Mouse (Mus musculus) erythroblast, embryonic 14.5 days (primary cell): ENCODE data around the gene Pramef12.

Source experiments
- GATA1 ChIP-seq: IDR thresholded peaks from 2 replicates; pipeline ENCODE4 v1.6.1; 2012; ENCODE audit warnings: low read length, inconsistent platforms, mixed read lengths
- TAL1 ChIP-seq: IDR thresholded peaks from 3 replicates; pipeline ENCODE4 v1.6.1; 2012; ENCODE audit warnings: low read length, inconsistent platforms, mixed read lengths

DNA sequence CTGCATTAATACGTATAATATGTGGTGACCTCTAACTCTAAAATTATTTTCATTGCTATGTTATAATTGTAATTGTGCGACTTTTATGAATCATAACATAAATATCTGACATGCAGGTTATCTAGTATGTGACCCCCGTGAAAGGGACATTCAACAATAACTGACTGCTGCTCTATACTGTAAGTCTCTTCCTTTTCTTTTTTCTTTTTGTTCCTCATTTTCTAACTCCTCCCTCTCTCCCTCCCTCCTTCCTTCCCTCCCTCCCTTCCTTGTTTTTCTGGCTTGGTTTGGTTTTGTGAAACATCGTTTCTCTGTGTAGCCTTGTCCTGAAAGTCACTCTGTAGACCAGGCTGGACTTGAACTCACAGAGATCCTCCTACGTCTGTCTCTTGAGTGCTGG, 16.3 kb upstream of the Pramef12 start:
- TF ChIP-seq GATA1 = no peak
- no peak for TF ChIP-seq TAL1
